Mouse (Mus musculus) layer of hippocampus, postnatal 36 days (tissue): ENCODE data around the gene Ccser1. TPM values are rescaled to one million over a fixed set of nuclear protein-coding genes. Genes with fewer than 3 reads are reported as not detected.
A peak's percentile ranks its signal among the peaks of the same experiment; 100 is the strongest.

ENCODE experiments used
- DNase-seq, 2 experiments: peaks; one replicate each; pipeline ENCODE4 v3.0.0; 2022
- total RNA-seq, 2 experiments: library from RNA; stranded (reverse); gene quantifications; 2 replicates each; pipeline ENCODE4 v1.2.3; 2021

The Ccser1 gene
- total RNA-seq, 2 experiments from 2014 or later, result 36.1 to 41.7 TPM

GRCm38 (mm10) chr6:61438165-61438564 lies 258.0 kb downstream of the Ccser1 start:
- DNase-seq, result no peak

GRCm38 (mm10) chr6:61471371-61472152 lies 291.4 kb downstream of the Ccser1 start:
- no peak for DNase-seq

GRCm38 (mm10) chr6:61485336-61485735 lies 305.2 kb downstream of the Ccser1 start:
- no peak for DNase-seq

DNA sequence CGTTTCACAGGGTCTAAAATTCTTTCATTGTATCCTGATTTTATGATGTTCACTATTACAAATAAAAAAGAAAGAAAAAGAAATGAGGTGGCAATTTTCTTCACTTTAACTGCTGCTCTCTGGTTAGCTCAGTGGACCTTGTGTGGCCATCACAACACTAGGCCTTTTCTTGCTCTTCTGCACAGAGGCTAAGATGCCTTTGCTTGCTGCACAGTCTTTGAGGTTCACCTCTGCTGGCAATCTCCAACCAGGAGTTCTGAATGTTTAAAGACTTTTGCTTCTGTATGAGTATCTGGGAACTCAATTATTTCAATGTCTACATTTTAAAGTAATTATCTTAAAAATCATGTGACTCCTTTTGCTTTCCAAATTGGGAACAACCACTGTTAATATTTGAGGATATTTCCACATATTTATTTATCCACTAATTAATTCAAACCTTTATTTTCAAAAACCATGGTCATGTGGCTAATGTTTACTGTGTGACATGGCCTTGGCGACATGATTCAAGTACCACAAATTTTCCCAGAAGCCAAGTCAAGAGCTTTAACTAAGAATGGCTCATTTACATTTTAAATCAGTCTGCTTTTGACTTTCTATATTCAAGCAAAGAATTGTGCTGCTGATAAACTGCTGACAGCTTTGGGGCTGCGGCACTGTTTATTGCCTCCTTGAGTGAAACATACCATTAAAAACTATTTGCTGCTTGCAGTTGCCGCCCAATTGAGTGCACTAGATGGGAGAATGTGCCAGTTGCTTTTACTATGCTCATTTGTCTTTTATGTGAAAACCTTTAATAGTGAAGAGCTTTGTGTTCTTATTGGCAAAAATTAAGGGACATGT lies 312.1 kb downstream of the Ccser1 start:
- no peak for DNase-seq

DNA sequence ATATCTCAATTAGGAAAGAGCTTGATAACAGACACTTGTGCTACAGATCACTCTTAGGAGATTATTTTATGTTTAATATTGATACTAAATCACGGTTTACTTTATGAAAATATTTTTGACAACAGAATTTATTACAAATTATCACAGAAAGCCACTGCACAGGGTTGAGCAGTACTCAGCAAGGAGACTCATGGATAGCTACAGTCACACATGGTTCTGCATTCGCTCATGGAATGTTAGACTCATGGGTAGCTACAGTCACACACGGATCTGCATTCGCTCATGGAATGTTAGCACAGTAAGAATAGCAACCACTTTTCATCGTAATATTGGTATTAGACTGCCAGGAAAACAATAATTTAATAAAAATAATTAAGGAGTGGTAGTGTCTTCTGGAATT lies 313.3 kb downstream of the Ccser1 start:
- DNase-seq, result no peak

- no peak for DNase-seq
Observed at GRCm38 (mm10) chr6:61515310-61515709, 335.2 kb downstream of the Ccser1 start.

- no peak for DNase-seq
Observed at GRCm38 (mm10) chr6:61521587-61521986, 341.5 kb downstream of the Ccser1 start.

DNA sequence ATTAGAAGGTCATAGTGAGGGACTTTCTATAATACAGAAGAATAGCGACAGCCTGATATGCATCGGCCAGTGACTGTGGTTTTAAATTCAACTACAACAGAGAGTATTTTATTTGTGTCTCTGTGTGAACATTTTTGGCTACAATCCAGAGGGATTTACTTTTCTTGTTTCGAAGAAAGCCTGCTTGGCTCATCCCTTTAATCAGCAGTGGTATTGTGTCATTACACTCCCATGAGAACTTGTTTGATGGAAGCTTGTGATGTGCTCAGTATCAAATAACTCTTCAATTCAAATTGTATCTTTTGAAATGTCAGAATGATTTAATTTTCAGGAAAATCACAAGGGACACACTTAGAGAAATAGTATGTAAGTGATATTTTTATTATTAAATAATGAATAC lies 342.0 kb downstream of the Ccser1 start:
- no peak for DNase-seq

DNA sequence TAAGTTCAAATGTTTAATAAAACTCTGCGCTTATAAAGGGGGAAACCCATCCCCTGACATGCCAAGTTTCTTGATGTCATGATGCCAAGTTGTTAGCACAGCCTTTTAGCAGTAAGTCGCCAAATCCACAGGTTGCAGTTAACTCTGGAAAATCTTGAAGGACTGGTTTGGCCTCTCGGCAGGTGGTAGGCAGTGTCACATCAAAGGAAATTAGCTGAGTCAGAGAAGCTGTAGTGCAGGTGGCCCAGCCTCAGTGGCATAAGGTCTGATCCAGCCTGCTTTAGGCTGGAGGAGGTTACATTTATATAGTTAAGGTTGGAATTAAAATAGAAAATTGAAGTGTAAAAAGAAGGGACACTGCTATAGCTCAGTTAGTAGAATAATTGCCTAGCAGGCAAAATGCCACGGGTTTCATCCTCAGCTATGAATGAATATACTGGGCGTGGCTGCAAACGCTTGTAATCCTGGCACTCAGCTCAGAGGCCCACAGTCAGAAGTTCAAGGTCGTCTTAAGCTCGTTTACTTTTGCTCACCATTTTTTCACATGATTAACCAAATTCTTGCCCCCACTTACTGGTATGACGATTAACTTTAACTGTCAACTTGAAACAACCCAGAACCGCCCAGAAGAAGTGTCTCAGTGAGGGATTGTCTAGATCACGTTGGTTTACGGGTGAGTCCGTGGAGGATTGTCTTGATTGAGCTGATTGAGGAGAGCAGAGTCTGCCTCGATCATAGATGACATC lies 343.8 kb downstream of the Ccser1 start:
- DNase-seq, result no peak

GRCm38 (mm10) chr6:61540732-61541131 lies 360.6 kb downstream of the Ccser1 start:
- no peak for DNase-seq

DNA sequence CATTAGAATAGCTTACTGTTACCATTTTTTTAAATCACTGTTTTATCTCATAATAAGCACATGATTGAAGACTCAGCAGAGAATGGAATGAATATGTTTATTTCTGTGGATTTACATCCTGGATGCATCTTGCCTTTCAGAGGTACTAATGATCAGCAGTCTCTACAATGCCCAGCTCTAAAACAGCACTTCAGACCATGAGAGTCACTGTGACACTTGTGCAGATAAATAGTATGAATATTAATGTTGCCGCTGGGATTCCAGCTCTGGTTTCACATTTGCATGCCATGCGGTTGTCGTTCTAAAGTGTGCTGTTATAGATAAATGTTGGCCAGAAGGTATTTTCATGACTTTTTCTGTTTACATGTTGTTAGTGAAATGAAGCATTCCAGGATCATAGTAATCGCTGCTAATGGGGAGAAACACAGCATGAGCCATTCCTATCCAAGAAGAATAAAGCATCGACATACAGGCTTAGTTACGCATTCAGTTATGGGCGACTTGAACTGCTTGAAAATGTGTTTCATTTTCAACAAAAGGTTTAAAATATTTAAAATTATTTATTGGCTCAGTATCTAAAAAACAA lies 363.4 kb downstream of the Ccser1 start:
- DNase-seq, result no peak

DNA sequence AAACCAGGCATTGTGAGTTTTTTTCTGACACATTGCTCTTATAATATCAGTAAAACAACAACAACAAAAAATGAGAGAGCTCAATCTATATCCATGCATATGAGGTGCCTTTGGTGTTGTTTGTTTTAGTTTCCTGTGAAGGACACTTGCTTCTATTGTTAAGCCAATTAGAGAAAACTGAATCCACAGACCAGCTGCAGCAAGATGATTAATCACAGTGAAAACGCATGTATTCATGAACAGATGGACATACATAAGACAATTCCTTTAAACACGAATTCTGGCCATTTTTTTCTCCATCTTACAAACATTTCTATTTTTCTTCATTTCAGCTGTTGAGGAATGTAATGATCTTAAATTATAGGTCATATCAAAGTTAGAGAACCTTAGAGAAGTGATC lies 387.4 kb downstream of the Ccser1 start:
- no peak for DNase-seq

DNA sequence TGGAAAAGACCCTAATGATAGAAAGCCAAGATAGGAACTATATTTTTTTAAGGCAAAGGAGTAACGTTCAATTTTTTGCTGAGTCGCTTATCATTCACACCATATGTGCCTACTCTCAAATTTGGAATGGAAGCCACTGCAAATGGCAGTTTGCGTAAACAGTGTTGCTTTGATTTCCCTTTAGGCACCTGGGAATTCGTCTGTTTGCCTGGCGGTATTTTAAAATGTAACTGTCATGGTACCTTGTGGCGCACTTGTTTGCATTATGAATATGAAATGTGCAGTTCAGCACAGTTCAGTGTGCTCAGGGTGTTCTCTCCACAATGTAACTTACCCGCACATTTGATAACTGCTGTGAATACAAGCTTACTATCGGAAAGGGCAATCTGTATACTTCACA lies 387.8 kb downstream of the Ccser1 start:
- peak in 1 of 2 experiments; percentile 14 for DNase-seq

GRCm38 (mm10) chr6:61581696-61582095 lies 401.6 kb downstream of the Ccser1 start:
- no peak for DNase-seq

GRCm38 (mm10) chr6:61588999-61589398 lies 408.9 kb downstream of the Ccser1 start:
- no peak for DNase-seq

GRCm38 (mm10) chr6:61601911-61602310 lies 421.8 kb downstream of the Ccser1 start:
- no peak for DNase-seq

DNA sequence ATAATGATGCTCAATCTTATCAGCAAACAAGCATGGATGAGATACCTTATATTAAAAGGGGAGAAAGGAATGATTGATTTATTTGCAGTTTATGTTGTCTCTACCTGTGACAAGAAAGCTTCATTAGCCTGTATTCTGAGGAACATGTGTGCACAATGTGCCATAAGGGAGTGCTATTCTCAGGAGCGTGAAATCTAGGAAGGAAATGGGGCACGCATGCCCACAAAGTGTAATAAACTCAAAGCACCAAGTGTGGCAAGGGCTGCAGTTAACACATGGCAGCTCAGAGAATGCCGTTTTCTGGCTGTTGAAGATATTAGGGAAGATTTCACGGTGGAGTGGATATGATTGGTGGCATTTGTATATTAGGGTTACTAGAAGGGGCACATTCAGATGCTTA lies 434.8 kb downstream of the Ccser1 start:
- DNase-seq, result no peak

DNA sequence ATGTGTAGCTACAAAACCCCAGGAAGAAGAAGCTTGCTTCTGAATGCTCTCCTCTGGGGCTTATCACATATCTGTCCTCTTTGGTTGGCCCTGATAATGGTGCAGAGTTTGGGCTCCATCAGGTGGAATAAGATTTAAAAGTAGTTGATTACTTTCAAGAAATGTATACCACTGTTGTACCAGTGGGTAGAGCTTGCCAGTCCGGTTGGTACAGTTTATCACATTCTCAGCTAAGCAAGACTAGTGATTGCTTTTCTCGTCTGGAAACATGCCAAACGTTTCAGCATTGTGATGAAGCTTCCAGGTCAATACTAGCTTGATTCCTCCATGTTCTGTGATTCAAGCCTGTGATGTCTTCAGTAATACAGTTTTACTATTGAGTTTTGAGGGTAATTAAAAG lies 441.6 kb downstream of the Ccser1 start:
- no peak for DNase-seq

- no peak for DNase-seq
Observed at GRCm38 (mm10) chr6:61661414-61661813, 481.3 kb downstream of the Ccser1 start.

GRCm38 (mm10) chr6:61664572-61664971 lies 484.4 kb downstream of the Ccser1 start:
- no peak for DNase-seq

DNA sequence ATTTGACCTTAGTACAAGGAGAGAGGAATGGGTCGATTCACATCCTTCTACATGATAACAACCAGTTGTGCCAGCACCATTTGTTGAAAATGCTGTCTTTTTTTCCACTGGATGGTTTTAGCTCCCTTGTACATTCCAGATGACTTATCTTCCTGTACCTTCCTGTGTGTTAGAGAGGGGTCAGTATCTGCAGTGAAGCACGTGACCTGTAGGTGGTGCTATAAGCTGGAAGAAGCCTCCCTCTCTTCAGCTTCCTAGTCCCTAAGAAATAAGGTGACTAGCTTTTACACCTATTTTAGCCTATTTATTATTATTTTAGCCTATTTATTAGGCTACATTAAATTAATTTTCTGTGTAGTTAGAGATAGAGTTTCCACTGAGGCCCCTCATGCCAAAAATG lies 506.9 kb downstream of the Ccser1 start:
- no peak for DNase-seq

DNA sequence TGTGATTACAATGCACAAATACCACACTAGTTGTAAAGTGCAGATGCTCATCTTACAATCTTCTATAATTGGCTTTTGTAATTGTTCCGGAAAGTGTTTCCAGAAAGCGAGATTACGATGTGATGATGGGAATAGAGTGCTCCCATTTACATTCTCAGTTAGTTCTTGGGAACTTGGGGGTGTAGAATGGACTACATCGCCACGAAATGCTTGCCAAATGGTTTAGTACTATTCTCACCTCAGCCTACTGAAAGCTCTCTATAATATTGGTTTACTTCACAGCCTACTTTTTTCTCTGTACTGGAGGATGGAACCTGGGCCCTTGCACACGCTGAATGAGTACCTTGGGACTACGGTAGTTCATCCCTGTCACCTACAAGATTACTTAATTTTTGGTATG lies 522.9 kb downstream of the Ccser1 start:
- DNase-seq, result no peak

- DNase-seq, result no peak
Observed at GRCm38 (mm10) chr6:61721220-61721619, 541.1 kb downstream of the Ccser1 start.
